Mouse (Mus musculus) midbrain, postnatal 0 days (tissue): ENCODE results near the gene Slc2a12. TPM values are rescaled to one million over a fixed set of nuclear protein-coding genes. Genes with fewer than 3 reads are reported as not detected.

Experiments
- ATAC-seq: fragments of 200-750 bp; cut with Nextera tagmentation; 2 replicates; pipeline ENCODE4 v1.8.0; 2017; ENCODE audit warnings: moderate number of reproducible peaks, mild to moderate bottlenecking, moderate TSS enrichment, moderate library complexity; ENCODE audit not compliant: low FRiP score
- DNase-seq: peaks from one replicate; pipeline ENCODE4 v3.0.0-alpha.2; 2015; ENCODE audit warnings: low spot score
- H3K27ac ChIP-seq: fragments of 300-500 bp; sonication (generic); 2 replicates; pipeline ENCODE4 v1.5.1; 2014; ENCODE audit warnings: low read depth, mild to moderate bottlenecking, low read length, mixed read lengths
- H3K27me3 ChIP-seq: fragments of 300-500 bp; sonication (generic); 2 replicates; pipeline ENCODE4 v1.6.1; 2014; ENCODE audit warnings: low read length, control low read depth, mixed read lengths; ENCODE audit not compliant: insufficient read depth
- H3K36me3 ChIP-seq: fragments of 300-500 bp; sonication (generic); 2 replicates; pipeline ENCODE4 v1.6.1; 2014; ENCODE audit warnings: low read length, control low read depth, mixed read lengths; ENCODE audit not compliant: insufficient read depth
- H3K4me1 ChIP-seq: fragments of 300-500 bp; sonication (generic); 2 replicates; pipeline ENCODE4 v1.6.1; 2014; ENCODE audit warnings: mild to moderate bottlenecking, control low read depth, antibody characterized with exemption, low read length, mixed read lengths; ENCODE audit not compliant: insufficient read depth
- H3K4me2 ChIP-seq: fragments of 300-500 bp; sonication (generic); 2 replicates; pipeline ENCODE4 v1.6.1; 2014; ENCODE audit warnings: low read depth, mild to moderate bottlenecking, low read length, mixed read lengths; ENCODE audit not compliant: poor library complexity, severe bottlenecking
- H3K4me3 ChIP-seq: fragments of 300-500 bp; sonication (generic); 2 replicates; pipeline ENCODE4 v1.5.1; 2014; ENCODE audit warnings: low read depth, mild to moderate bottlenecking, low read length, moderate library complexity
- H3K9ac ChIP-seq: fragments of 300-500 bp; sonication (generic); replicated peaks from 2 replicates; pipeline ENCODE4 v1.6.1; 2014; ENCODE audit warnings: mild to moderate bottlenecking, low read length, moderate library complexity, mixed read lengths; ENCODE audit not compliant: poor library complexity, severe bottlenecking
- H3K9me3 ChIP-seq: fragments of 300-500 bp; sonication (generic); 2 replicates; pipeline ENCODE4 v1.6.1; 2016; ENCODE audit warnings: low read length, control low read depth
- CTCF ChIP-seq: IDR thresholded peaks from 2 replicates; pipeline ENCODE4 v1.5.1; 2016; ENCODE audit warnings: antibody characterized with exemption, mild to moderate bottlenecking
- WGBS: fragments of 180-500 bp; shearing (Covaris S2); extraction: QIAGEN DNeasy Blood & Tissue Kit; methylation state at CpG from one replicate; pipeline ENCODE4 v1.1.7; 2014; 5-methylcytosine and 5-hydroxymethylcytosine counted together
- microRNA-seq: library from miRNA; unstranded; fragments of <30 nt; microRNA quantifications from one replicate; pipeline ENCODE4, GENCODE M21; 2016; ENCODE audit warnings: borderline number of aligned reads
- polyA plus RNA-seq: library from polyadenylated mRNA; unstranded; fragments of >200 nt; fragmentation: Nextera tagmentation; extraction: Ambion mirVana; gene quantifications from 2 replicates; pipeline ENCODE4 v1.2.1, GENCODE M21; 2015
- total RNA-seq: library from RNA; depleted of rRNA; stranded (reverse); fragments of >200 nt; gene quantifications from 2 replicates; pipeline ENCODE4 v1.2.3, GENCODE M21; 2014; rRNA removed

Gene Slc2a12
- total and polyA plus RNA-seq, 2 experiments from 2014 or later = 5.8 to 7.8 TPM

GRCm38 (mm10) chr10:22746334-22747322 lies 101.8 kb downstream of the Slc2a12 start:
- no peak overlapping the region for H3K4me2 ChIP-seq
- no peak overlapping the region; the same call in 1 of the 2 replicates for H3K9ac ChIP-seq
- DNase-seq (peak; percentile 95), ATAC-seq (peak; percentile 96)
- H3K27ac ChIP-seq = peak overlapping the region; percentile 57
- no peaks in the 10 kb centered on the region for H3K36me3 ChIP-seq
- peaks cover 4% of the 10 kb centered on the region; the same call in 1 of the 2 replicates for H3K4me1 ChIP-seq
- TF ChIP-seq CTCF = peak; percentile 8; the same call in 1 of the 2 replicates
- no peaks in the 10 kb centered on the region for H3K9me3 ChIP-seq
- no peak overlapping the region for H3K4me3 ChIP-seq
- 41% methylated on average over 13 of the region's 13 CpGs for WGBS
- H3K27me3 ChIP-seq = no peaks in the 10 kb centered on the region

GRCm38 (mm10) chr10:22751175-22751682 lies 106.4 kb downstream of the Slc2a12 start:
- Histone ChIP-seq H3K4me2 (no peak overlapping the region), H3K36me3 (no peaks in the 10 kb centered on the region), H3K9me3 (no peaks in the 10 kb centered on the region), H3K9ac (no peak overlapping the region), H3K27me3 (no peaks in the 10 kb centered on the region), H3K27ac (no peak overlapping the region), H3K4me1 (peaks cover 4% of the 10 kb centered on the region; the same call in 1 of the 2 replicates), H3K4me3 (no peak overlapping the region)
- TF ChIP-seq CTCF = no peak
- ATAC-seq (no peak), DNase-seq (no peak)
- 79% methylated on average over 5 of the region's 5 CpGs for WGBS

Small RNA genes within 50 kb of the gene (microRNA-seq; reads per million reads assigned to microRNA genes)
- 1.0 reads per million for gene Mir7663

Other genes starting within 250 kb of the Slc2a12 start
- 36.6 and 47.6 TPM in 2 replicates for gene Tbpl1, start 86.9 kb downstream of the Slc2a12 start, total RNA-seq
- 61.5 and 62.2 TPM in 2 replicates for gene Tbpl1, start 86.9 kb downstream of the Slc2a12 start, polyA plus RNA-seq
- gene Tcf21, start 175.2 kb downstream of the Slc2a12 start, total RNA-seq = not detected in 2 replicates
- gene Tcf21, start 175.2 kb downstream of the Slc2a12 start, polyA plus RNA-seq = not detected in 2 replicates